Mouse (Mus musculus) ES-E14 (cell line): ENCODE measurements around the gene Chrne. TPM values are rescaled to one million over a fixed set of nuclear protein-coding genes. Genes with fewer than 3 reads are reported as not detected.

Source experiments
- DNase-seq: peaks from one replicate; pipeline ENCODE4 v3.0.0-alpha.2; 2013; ENCODE audit warnings: low read depth, low spot score
- H3K27ac ChIP-seq: 2 replicates; pipeline ENCODE4 v1.5.1; 2012; ENCODE audit warnings: low read depth, mild to moderate bottlenecking, low read length, moderate library complexity, mixed read lengths; ENCODE audit not compliant: poor library complexity, insufficient read depth, severe bottlenecking
- H3K36me3 ChIP-seq: 2 replicates; pipeline ENCODE4 v1.6.1; 2012; ENCODE audit warnings: mild to moderate bottlenecking, low read length, moderate library complexity, mixed read lengths; ENCODE audit not compliant: control insufficient read depth, poor library complexity, insufficient read depth, severe bottlenecking
- H3K4me1 ChIP-seq, 2 experiments: fragments of 150-350 bp in 1 of 2; sonication (generic) in 1 of 2; 2 replicates each; pipeline ENCODE4 v1.6.1; 2012; ENCODE audit warnings: low read length in 2 of 2, mild to moderate bottlenecking in 1 of 2, mixed read lengths in 1 of 2; ENCODE audit not compliant: control insufficient read depth in 2 of 2, insufficient read depth in 2 of 2, poor library complexity in 1 of 2
- H3K4me3 ChIP-seq, 2 experiments: fragments of 150-350 bp in 1 of 2; sonication (generic) in 1 of 2; 2 replicates each; pipeline ENCODE4 v1.5.1; 2012; ENCODE audit warnings: low read length in 2 of 2, low read depth in 1 of 2, mild to moderate bottlenecking in 1 of 2, mixed read lengths in 1 of 2; ENCODE audit not compliant: insufficient read depth in 1 of 2, poor library complexity in 1 of 2, severe bottlenecking in 1 of 2
- H3K9ac ChIP-seq: 2 replicates; pipeline ENCODE4 v1.6.1; 2012; ENCODE audit warnings: low read depth, mild to moderate bottlenecking, low read length, mixed read lengths; ENCODE audit not compliant: poor library complexity, insufficient read depth, severe bottlenecking
- H3K9me3 ChIP-seq: fragments of 150-350 bp; sonication (generic); 2 replicates; pipeline ENCODE4 v1.6.1; 2012; ENCODE audit warnings: low read depth, mild to moderate bottlenecking, low read length; ENCODE audit not compliant: control insufficient read depth, insufficient read depth
- CHD2 ChIP-seq: IDR thresholded peaks from 2 replicates; pipeline ENCODE4 v1.6.1; 2014; ENCODE audit warnings: mild to moderate bottlenecking, low read depth, low read length, inconsistent platforms
- HCFC1 ChIP-seq: IDR thresholded peaks from 2 replicates; pipeline ENCODE4 v1.6.1; 2012; ENCODE audit warnings: low read length, inconsistent platforms, borderline replicate concordance; ENCODE audit not compliant: insufficient read depth
- MAFK ChIP-seq: IDR thresholded peaks from 2 replicates; pipeline ENCODE4 v1.6.1; 2014; ENCODE audit warnings: mild to moderate bottlenecking, low read depth, low read length, inconsistent platforms; ENCODE audit not compliant: insufficient read depth
- ZC3H11A ChIP-seq: IDR thresholded peaks from 2 replicates; pipeline ENCODE4 v1.6.1; 2012; ENCODE audit warnings: low read depth, mild to moderate bottlenecking, inconsistent platforms, low read length, borderline replicate concordance
- ZNF384 ChIP-seq: IDR thresholded peaks from 2 replicates; pipeline ENCODE4 v1.6.1; 2012; ENCODE audit warnings: low read depth, low read length, inconsistent platforms
- in situ Hi-C, 2 experiments: fragments of 600-800 bp; cut with MboI; formaldehyde crosslinking; loops; one replicate each; pipeline ENCODE4 v1.15.1; 2025; ENCODE audit warnings: low sequenced_read_pairs in 2 of 2, inconsistent platforms in 1 of 2; ENCODE audit not compliant: unreplicated experiment in 2 of 2
- total RNA-seq: library from RNA; depleted of rRNA; stranded (reverse); fragments of 300-350 nt; gene quantifications from 2 replicates; pipeline ENCODE4 v1.2.3, GENCODE M21; 2012

Chrne gene
- total RNA-seq, 1 experiment = not detected

DNA sequence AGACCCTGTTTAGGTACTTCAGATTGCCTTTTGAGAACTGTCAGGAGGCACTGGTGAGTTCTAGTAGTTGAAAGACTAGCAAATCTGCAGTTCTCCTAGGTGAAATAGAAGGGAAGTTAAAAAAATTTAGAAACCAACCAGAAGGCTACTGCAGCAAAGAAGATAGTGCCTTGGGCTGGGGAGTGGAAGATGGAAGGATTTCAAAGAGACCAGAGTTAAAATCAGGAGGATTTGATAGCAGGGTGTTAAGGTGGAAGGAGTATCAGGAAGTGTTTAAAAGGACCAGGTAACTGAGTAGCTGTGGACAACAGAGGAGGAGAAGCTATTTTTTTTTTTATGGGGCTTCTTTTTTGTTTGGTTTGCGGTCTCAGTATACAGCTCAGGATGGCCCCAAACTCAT lies 18.7 kb upstream of the Chrne start:
- no peak for TF ChIP-seq MAFK
- TF ChIP-seq ZNF384 = no peak
- TF ChIP-seq ZC3H11A = no peak
- no peak for TF ChIP-seq HCFC1
- TF ChIP-seq CHD2 = no peak
- H3K4me3 ChIP-seq = no peak overlapping the region
- H3K27ac ChIP-seq = no peak overlapping the region
- DNase-seq = no peak
- in situ Hi-C loops = no loop called here
- no peaks in the 10 kb centered on the region for H3K9me3 ChIP-seq
- H3K9ac ChIP-seq = no peak overlapping the region
- no peaks in the 10 kb centered on the region for H3K36me3 ChIP-seq
- no peaks in the 10 kb centered on the region for H3K4me1 ChIP-seq

DNA sequence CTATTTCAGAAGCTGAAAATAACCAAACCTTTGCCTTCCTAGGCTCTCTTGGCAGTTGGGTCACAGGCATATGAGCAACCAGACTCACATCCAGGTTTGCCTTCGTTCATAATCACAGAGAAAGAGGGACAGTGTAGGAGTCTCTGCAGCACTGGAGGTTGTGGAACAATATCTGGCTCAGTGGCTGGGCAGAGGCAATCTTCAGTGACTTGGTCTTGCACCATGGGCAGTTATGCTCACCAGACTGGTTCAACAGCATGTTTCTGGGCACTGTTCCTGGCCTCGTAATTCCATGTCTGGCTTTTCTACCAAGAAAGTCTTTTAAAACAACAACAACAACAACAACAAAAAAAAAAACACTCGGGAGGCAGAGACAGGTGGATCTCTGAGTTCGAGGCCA lies 16.6 kb upstream of the Chrne start:
- in situ Hi-C loops = no loop called here
- H3K27ac ChIP-seq = no peak overlapping the region
- no peaks in the 10 kb centered on the region for H3K36me3 ChIP-seq
- H3K4me1 ChIP-seq = no peaks in the 10 kb centered on the region
- TF ChIP-seq HCFC1 (no peak), MAFK (no peak), CHD2 (no peak)
- DNase-seq = no peak
- no peaks in the 10 kb centered on the region for H3K9me3 ChIP-seq
- no peak overlapping the region for H3K9ac ChIP-seq
- no peak overlapping the region for H3K4me3 ChIP-seq

DNA sequence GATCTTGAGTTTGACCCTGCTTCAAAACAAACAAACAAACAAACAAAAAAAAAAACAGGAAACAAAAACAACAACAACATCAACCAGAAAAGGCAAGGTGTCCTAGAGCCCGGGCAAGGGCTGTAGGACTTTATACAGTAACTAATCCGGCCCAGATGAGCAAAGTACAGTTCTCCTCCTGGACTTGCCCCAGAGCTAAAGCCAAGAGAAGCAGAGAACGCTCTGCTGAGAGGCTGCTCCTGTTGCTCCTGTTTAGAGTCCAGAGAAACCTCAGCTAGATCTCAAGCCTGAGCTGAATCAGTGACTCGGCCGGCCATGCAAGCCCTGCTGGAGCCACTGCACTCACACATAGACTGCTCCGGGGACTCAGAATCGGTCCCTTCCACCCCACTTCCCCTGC lies 11.1 kb upstream of the Chrne start:
- in situ Hi-C loops = no loop called here
- H3K27ac ChIP-seq = no peak overlapping the region

DNA sequence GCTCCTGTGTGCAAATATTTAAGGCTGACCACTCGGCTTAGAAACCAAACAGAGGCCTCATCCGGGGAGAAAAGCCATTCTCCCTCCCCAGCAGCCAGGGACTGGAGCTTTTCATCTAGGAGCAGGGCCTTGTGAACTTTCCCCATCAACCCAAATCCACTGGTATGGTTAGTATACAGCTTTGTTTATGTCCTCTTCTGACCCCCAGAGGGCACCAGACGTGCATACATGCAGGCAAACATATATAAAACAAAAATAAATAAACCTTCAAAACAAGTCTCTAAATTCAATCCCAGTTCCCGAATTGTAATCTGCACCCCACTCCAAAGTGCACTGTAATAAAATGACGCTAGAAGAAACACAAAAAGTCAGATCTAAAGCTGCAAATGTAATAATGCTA lies 10.5 kb upstream of the Chrne start:
- TF ChIP-seq CHD2 (no peak), ZNF384 (no peak), MAFK (no peak), HCFC1 (no peak), ZC3H11A (no peak)
- peaks cover 4 to 11% of the 10 kb centered on the region in 2 experiments; a peak in 1 of 4 replicates for H3K4me1 ChIP-seq
- H3K9me3 ChIP-seq = no peaks in the 10 kb centered on the region
- no peak overlapping the region for H3K9ac ChIP-seq
- no peak overlapping the region for H3K27ac ChIP-seq
- no peak overlapping the region for H3K4me3 ChIP-seq
- DNase-seq = no peak
- no peaks in the 10 kb centered on the region for H3K36me3 ChIP-seq
- in situ Hi-C loops = loop anchor here in 1 of 2 experiments (10.0 kb wide), 1 partner anchor 125 kb away; no protein-coding TSS in a partner anchor

More for the DNA sequence above, 11.1 kb upstream of the Chrne start:
- no peak for DNase-seq
- TF ChIP-seq HCFC1 (no peak), CHD2 (no peak), ZNF384 (no peak), ZC3H11A (no peak), MAFK (no peak)
- H3K9ac ChIP-seq = peak overlapping the region; percentile 43; the same call in 1 of the 2 replicates
- H3K9me3 ChIP-seq = no peaks in the 10 kb centered on the region
- peaks cover 4 to 10% of the 10 kb centered on the region in 2 experiments; a peak in 1 of 4 replicates for H3K4me1 ChIP-seq
- H3K4me3 ChIP-seq = no peak overlapping the region
- no peaks in the 10 kb centered on the region for H3K36me3 ChIP-seq

DNA sequence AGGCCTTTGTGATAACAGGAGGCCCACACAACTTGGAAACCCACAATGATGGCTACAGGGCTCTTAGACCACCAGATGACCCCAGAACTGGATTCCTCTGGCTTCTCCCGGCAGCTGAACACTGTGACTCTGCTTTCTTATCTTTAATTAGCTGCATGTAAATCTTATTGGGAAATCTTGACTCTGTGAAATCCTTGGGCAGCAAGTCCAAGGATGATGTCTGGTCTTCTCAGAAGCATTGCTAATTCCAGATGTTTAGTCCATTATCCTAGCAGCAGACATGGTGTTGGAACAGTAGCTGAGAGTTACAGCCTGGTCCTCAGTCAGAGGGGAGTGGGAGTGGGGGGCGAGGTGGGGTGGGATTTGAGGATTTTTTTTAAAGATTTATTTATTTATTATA lies 9.4 kb upstream of the Chrne start:
- Histone ChIP-seq H3K9ac (no peak overlapping the region), H3K27ac (no peak overlapping the region), H3K36me3 (no peaks in the 10 kb centered on the region), H3K4me3 (no peak overlapping the region), H3K4me1 (peaks cover 4 to 11% of the 10 kb centered on the region in 2 experiments; a peak in 1 of 4 replicates), H3K9me3 (no peaks in the 10 kb centered on the region)
- DNase-seq = no peak
- TF ChIP-seq MAFK = no peak
- TF ChIP-seq CHD2 = no peak
- no peak for TF ChIP-seq ZNF384
- no peak for TF ChIP-seq HCFC1
- no peak for TF ChIP-seq ZC3H11A
- in situ Hi-C loops = loop anchor here in 1 of 2 experiments (10.0 kb wide), 1 partner anchor 126 kb away; no protein-coding TSS in a partner anchor
